Mouse (Mus musculus) limb, embryonic 10.5 days (tissue): ENCODE measurements around the gene Gm20695. TPM values are rescaled to one million over a fixed set of nuclear protein-coding genes. Genes with fewer than 3 reads are reported as not detected.

Experiments
- DNase-seq: peaks from one replicate; pipeline ENCODE4 v3.0.0-alpha.2; 2017; ENCODE audit warnings: low spot score
- H3K27ac ChIP-seq: fragments of 300-500 bp; sonication (generic); 2 replicates; pipeline ENCODE4 v1.5.1; 2016; ENCODE audit warnings: mild to moderate bottlenecking
- H3K27me3 ChIP-seq: fragments of 300-500 bp; sonication (generic); 2 replicates; pipeline ENCODE4 v1.6.1; 2016; ENCODE audit warnings: low read depth, mild to moderate bottlenecking; ENCODE audit not compliant: poor library complexity, severe bottlenecking
- H3K36me3 ChIP-seq: fragments of 300-500 bp; sonication (generic); 2 replicates; pipeline ENCODE4 v1.6.1; 2016; ENCODE audit warnings: mild to moderate bottlenecking, moderate library complexity
- H3K4me1 ChIP-seq: fragments of 300-500 bp; sonication (generic); 2 replicates; pipeline ENCODE4 v1.6.1; 2016
- H3K4me3 ChIP-seq: fragments of 300-500 bp; sonication (generic); 2 replicates; pipeline ENCODE4 v1.5.1; 2016; ENCODE audit warnings: mild to moderate bottlenecking, moderate library complexity
- H3K9me3 ChIP-seq: fragments of 300-500 bp; sonication (generic); replicated peaks from 2 replicates; pipeline ENCODE4 v1.6.1; 2016; ENCODE audit warnings: mild to moderate bottlenecking
- WGBS: fragments of 180-500 bp; shearing (Covaris S2); methylation state at CpG from one replicate; pipeline ENCODE4 v1.1.7; 2016; 5-methylcytosine and 5-hydroxymethylcytosine counted together
- polyA plus RNA-seq: library from polyadenylated mRNA; unstranded; fragments of >200 nt; fragmentation: Nextera tagmentation; extraction: Ambion mirVana; gene quantifications from 2 replicates; pipeline ENCODE4 v1.2.1, GENCODE M21; 2016

Gm20695 gene
- polyA plus RNA-seq, 1 experiment from 2014 or later, result 1.6 TPM

DNA sequence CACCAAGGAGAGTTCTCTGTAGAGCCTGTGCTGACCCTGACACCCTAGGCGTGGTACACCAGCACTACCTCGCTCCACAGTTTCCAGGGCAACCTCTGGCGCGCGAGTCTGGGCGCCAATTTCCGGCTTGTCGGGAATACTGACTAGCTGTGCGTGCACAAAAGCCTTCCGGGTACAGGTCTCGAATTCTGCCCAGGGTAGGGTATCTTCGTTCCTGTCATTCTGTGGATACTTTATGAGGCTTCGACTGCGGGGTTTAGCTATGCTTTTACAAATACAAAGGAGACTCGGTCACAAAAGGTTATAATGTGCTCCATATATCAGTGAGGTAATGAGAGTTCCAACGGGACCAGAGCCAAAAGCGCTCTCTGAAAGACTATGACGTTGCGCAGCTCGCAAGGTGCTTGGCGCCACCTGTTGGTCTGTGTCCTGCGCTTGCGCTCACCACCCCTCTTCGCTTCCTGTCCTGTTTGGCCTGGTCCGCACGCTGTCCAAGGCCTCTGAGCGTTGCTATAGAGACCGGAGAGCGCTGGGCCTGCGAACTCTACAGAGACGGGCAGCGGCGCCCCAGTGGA is 24.2 kb downstream of the Gm20695 start, which contains the start of the genes 1700037C18Rik and Cluap1:
TSS of gene 1700037C18Rik (minus strand) at position 153 of the 575 bp plus-strand sequence.
TSS of gene Cluap1 (plus strand) at position 265 of the 575 bp plus-strand sequence.
- no peaks in the 10 kb centered on the region for H3K27me3 ChIP-seq
- H3K27ac ChIP-seq, result peak within 1 kb of the TSS; percentile 85
- no peaks in the 10 kb centered on the region for H3K9me3 ChIP-seq
- peaks cover 55% of the 10 kb centered on the region for H3K36me3 ChIP-seq
- DNase-seq, result peak; percentile 91
- H3K4me3 ChIP-seq, result peak within 1 kb of the TSS; percentile 72
- peaks cover 17% of the 10 kb centered on the region for H3K4me1 ChIP-seq
- WGBS, result under 1% methylated on average over 33 of the region's 33 CpGs

GRCm38 (mm10) chr16:3909118-3909517 is 24.7 kb downstream of the Gm20695 start:
- Histone ChIP-seq H3K27me3 (no peaks in the 10 kb centered on the region), H3K4me1 (peaks cover 17% of the 10 kb centered on the region), H3K36me3 (peaks cover 55% of the 10 kb centered on the region), H3K9me3 (no peaks in the 10 kb centered on the region), H3K27ac (peak overlapping the region; percentile 85), H3K4me3 (peak overlapping the region; percentile 72)
- 13% methylated on average over 20 of the region's 20 CpGs for WGBS
- no peak for DNase-seq

DNA sequence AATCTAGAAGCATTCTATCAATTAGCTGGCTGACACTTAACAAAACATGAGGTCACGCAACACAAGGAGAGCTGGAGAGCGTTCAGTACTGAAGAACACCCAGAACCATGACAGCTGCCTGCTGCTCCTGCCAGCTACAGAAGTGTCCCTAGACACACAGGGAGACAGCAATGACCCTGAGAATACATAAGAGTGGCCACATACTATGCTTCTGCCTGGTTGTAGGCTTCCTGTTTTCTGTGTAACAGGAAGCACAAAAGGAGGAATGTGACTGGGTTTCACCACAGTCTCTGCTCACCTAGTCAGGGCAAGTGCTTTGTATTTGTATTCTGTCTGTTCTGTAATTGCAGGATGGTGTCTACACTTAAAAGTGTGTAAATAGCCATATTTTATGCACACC is 36.3 kb downstream of the Gm20695 start:
- Histone ChIP-seq H3K4me1 (peaks cover 4% of the 10 kb centered on the region; the same call in 1 of the 2 replicates), H3K36me3 (peaks cover 54% of the 10 kb centered on the region), H3K27me3 (no peaks in the 10 kb centered on the region), H3K9me3 (no peaks in the 10 kb centered on the region), H3K4me3 (no peak overlapping the region), H3K27ac (no peak overlapping the region)
- 97% methylated on average over 2 of the region's 2 CpGs for WGBS
- no peak for DNase-seq

- H3K9me3 ChIP-seq, result no peaks in the 10 kb centered on the region
- peak overlapping the region; percentile 70; the same call in 1 of the 2 replicates for H3K27ac ChIP-seq
- no peak overlapping the region for H3K4me3 ChIP-seq
- DNase-seq, result no peak
- peaks cover 4% of the 10 kb centered on the region; the same call in 1 of the 2 replicates for H3K4me1 ChIP-seq
- WGBS, result 91% methylated on average over 3 of the region's 3 CpGs
- H3K27me3 ChIP-seq, result no peaks in the 10 kb centered on the region
- peaks cover 61% of the 10 kb centered on the region for H3K36me3 ChIP-seq
Measured at GRCm38 (mm10) chr16:3923515-3923914, 39.1 kb downstream of the Gm20695 start.

DNA sequence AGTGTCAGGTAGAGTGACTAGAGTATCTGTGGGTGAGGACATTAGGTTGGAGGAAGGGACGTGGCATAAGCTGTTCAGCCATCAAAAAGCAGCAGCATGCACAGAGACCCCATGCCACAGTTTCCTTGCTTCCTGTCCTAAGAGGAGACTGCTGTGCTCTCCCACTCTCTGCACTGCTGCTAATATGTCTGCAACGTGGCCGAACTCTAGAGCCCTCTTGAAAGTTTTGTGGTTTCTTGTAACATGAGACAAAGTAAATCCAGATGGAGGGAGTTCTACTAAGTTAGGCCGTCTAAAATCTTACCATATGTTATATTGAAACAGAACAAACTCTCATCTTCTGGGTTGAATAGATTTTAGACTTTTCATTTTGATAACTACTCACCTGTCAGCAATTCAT is 39.5 kb downstream of the Gm20695 start:
- H3K4me3 ChIP-seq, result no peak overlapping the region
- no peak for DNase-seq
- peaks cover 4% of the 10 kb centered on the region; the same call in 1 of the 2 replicates for H3K4me1 ChIP-seq
- H3K27ac ChIP-seq, result peak overlapping the region; percentile 70; the same call in 1 of the 2 replicates
- H3K9me3 ChIP-seq, result no peaks in the 10 kb centered on the region
- peaks cover 64% of the 10 kb centered on the region for H3K36me3 ChIP-seq
- H3K27me3 ChIP-seq, result no peaks in the 10 kb centered on the region
- 47% methylated on average over 4 of the region's 4 CpGs for WGBS

DNA sequence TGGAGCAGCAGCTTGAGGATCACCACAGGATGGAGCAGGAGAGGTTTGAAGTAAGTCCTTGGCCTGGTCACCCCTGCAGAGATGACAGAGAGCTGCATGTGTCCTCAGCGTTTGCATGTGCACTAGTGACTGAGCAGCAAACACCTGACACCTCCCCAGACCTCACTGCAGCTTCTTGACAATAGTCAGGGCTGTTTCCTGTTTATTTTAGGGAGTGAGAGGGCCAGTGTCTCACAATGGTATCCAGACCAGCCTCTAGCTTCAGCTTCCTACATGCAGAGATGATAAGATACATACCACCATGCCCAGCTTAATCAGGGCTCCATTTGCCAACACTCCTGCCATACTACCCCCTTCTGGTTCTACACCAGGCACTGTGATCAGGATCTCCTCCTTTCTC is 44.1 kb downstream of the Gm20695 start:
- Histone ChIP-seq H3K4me1 (peaks cover 4% of the 10 kb centered on the region; the same call in 1 of the 2 replicates), H3K9me3 (no peaks in the 10 kb centered on the region), H3K27me3 (no peaks in the 10 kb centered on the region), H3K4me3 (no peak overlapping the region), H3K36me3 (peaks cover 71% of the 10 kb centered on the region), H3K27ac (no peak overlapping the region)
- no peak for DNase-seq
- WGBS, result 69% methylated on average over 1 of the region's 1 CpGs

- H3K4me3 ChIP-seq, result no peak overlapping the region
- no peaks in the 10 kb centered on the region for H3K4me1 ChIP-seq
- H3K9me3 ChIP-seq, result no peaks in the 10 kb centered on the region
- H3K36me3 ChIP-seq, result peaks cover 71% of the 10 kb centered on the region
- no peak overlapping the region for H3K27ac ChIP-seq
- no peak for DNase-seq
- H3K27me3 ChIP-seq, result no peaks in the 10 kb centered on the region
- WGBS, result 89% methylated on average over 7 of the region's 7 CpGs
Measured at GRCm38 (mm10) chr16:3929151-3929550, 44.7 kb downstream of the Gm20695 start.

DNA sequence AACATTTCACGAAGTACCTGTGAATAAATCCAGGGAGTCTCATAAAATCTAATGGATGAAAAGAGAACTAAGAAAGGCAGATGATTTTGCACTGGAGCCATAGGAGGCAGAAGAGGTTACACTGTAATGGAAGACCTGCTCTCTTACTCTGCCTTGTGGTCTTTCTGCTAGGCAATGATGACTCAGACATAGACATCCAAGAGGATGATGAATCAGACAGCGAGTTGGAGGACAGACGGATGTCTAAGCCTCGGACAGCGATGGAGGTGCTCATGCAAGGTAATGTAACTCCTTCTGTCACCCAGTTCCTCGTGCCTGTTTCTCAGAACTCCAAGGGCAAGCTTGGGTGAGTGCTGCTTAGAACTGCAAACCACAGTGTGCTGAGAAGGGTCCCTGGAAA is 49.1 kb downstream of the Gm20695 start:
- Histone ChIP-seq H3K27me3 (no peaks in the 10 kb centered on the region), H3K27ac (no peak overlapping the region), H3K4me1 (no peaks in the 10 kb centered on the region), H3K36me3 (peaks cover 76% of the 10 kb centered on the region), H3K4me3 (no peak overlapping the region), H3K9me3 (no peaks in the 10 kb centered on the region)
- 90% methylated on average over 6 of the region's 6 CpGs for WGBS
- no peak for DNase-seq

DNA sequence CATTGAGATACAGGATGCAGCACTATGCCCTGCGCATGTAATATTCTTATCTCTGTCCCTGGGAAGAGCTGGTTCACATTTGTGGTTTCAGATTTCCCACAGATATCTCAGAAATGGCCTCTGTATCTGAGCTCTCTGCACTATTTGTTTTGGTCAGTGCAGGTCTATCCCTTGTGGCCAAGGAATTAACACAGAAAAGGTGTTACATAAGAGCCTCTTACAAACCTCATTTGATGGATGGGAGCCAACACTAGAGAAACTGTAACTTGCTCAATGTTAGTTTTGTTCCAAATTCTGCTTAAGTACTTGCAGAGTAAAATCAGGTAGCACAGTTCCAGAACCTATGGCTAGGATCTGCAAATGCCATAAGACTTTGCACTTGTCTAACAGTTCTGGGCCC is 49.6 kb downstream of the Gm20695 start:
- H3K36me3 ChIP-seq, result peaks cover 78% of the 10 kb centered on the region
- no peaks in the 10 kb centered on the region for H3K27me3 ChIP-seq
- no peaks in the 10 kb centered on the region for H3K9me3 ChIP-seq
- H3K4me1 ChIP-seq, result no peaks in the 10 kb centered on the region
- DNase-seq, result no peak
- H3K27ac ChIP-seq, result no peak overlapping the region
- WGBS, result 98% methylated on average over 1 of the region's 1 CpGs
- H3K4me3 ChIP-seq, result no peak overlapping the region

- H3K27ac ChIP-seq, result no peak overlapping the region
- WGBS, result 90% methylated on average over 4 of the region's 4 CpGs
- H3K9me3 ChIP-seq, result no peaks in the 10 kb centered on the region
- peaks cover 77% of the 10 kb centered on the region for H3K36me3 ChIP-seq
- H3K27me3 ChIP-seq, result no peaks in the 10 kb centered on the region
- no peak for DNase-seq
- H3K4me3 ChIP-seq, result no peak overlapping the region
- H3K4me1 ChIP-seq, result no peaks in the 10 kb centered on the region
Measured at GRCm38 (mm10) chr16:3934701-3935100, 50.3 kb downstream of the Gm20695 start.

GRCm38 (mm10) chr16:3951141-3951540 is 66.7 kb downstream of the Gm20695 start:
- Histone ChIP-seq H3K27ac (no peak overlapping the region), H3K4me1 (no peaks in the 10 kb centered on the region), H3K9me3 (no peaks in the 10 kb centered on the region; the same call in 1 of the 2 replicates), H3K36me3 (no peaks in the 10 kb centered on the region), H3K27me3 (no peaks in the 10 kb centered on the region), H3K4me3 (no peak overlapping the region)
- no peak for DNase-seq
- WGBS, result 92% methylated on average over 1 of the region's 1 CpGs

DNA sequence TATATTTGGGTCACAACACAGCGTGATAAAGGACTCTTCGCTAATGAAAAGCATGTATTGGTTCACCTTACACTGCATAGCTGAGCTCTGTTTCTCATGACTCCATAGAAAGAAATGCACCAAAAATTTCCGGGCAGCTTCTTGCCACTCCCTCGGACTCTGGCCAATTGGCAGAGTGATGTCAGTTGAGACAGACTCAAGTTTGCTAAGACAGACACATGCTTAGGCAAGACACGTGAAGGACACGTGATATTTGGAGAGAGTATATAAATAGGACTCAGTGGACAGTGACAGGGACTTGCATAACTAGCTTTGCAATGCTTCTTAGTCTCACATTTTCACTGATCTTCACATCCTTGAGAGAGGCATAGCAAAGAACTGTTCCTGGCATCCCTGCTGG is 71.9 kb downstream of the Gm20695 start:
- WGBS, result 87% methylated on average over 6 of the region's 6 CpGs
- no peak overlapping the region for H3K4me3 ChIP-seq

GRCm38 (mm10) chr16:3959261-3959660 is 74.8 kb downstream of the Gm20695 start:
- Histone ChIP-seq H3K9me3 (no peaks in the 10 kb centered on the region), H3K4me3 (no peak overlapping the region), H3K27ac (no peak overlapping the region), H3K4me1 (no peaks in the 10 kb centered on the region), H3K36me3 (no peaks in the 10 kb centered on the region), H3K27me3 (no peaks in the 10 kb centered on the region)
- DNase-seq, result no peak
- 71% methylated on average over 2 of the region's 2 CpGs for WGBS

More for the DNA sequence above, 71.9 kb downstream of the Gm20695 start:
- Histone ChIP-seq H3K36me3 (no peaks in the 10 kb centered on the region), H3K4me1 (no peaks in the 10 kb centered on the region), H3K27ac (no peak overlapping the region), H3K9me3 (no peaks in the 10 kb centered on the region), H3K27me3 (no peaks in the 10 kb centered on the region)
- DNase-seq, result no peak

- no peaks in the 10 kb centered on the region for H3K4me1 ChIP-seq
- H3K4me3 ChIP-seq, result no peak overlapping the region
- H3K9me3 ChIP-seq, result no peaks in the 10 kb centered on the region
- DNase-seq, result no peak
- no peaks in the 10 kb centered on the region for H3K27me3 ChIP-seq
- no peak overlapping the region for H3K27ac ChIP-seq
- 86% methylated on average over 10 of the region's 10 CpGs for WGBS
- no peaks in the 10 kb centered on the region for H3K36me3 ChIP-seq
Measured at GRCm38 (mm10) chr16:3964990-3965389, 80.5 kb downstream of the Gm20695 start.
